Mouse (Mus musculus) leukemia stem cell, adult 10-12 weeks (primary cell): Measurements from ENCODE around the gene Olfr134. TPM values are rescaled to one million over a fixed set of nuclear protein-coding genes. Genes with fewer than 3 reads are reported as not detected.

Source experiments
- polyA plus RNA-seq: library from polyadenylated mRNA; stranded (reverse); fragments of >175 nt; gene quantifications from 2 replicates; pipeline ENCODE4 v1.2.3, GENCODE M21; 2012; ENCODE audit warnings: low replicate concordance

Gene Olfr134
- not detected in 2 replicates for polyA plus RNA-seq

GRCm38 (mm10) chr17:38171088-38171487 is at the start of gene Olfr134:
Olfr134 (plus strand) TSS chr17:38171388.

GRCm38 (mm10) chr17:38134426-38134825 is 36.8 kb upstream of the Olfr134 start, which contains the start of gene Olfr132:
Olfr132 (minus strand) TSS chr17:38134526.

GRCm38 (mm10) chr17:38144981-38145380 is 26.2 kb upstream of the Olfr134 start, which contains the start of gene Olfr133:
Olfr133 (plus strand) TSS chr17:38145281.

GRCm38 (mm10) chr17:38204035-38204434 is 32.8 kb downstream of the Olfr134 start, which contains the start of gene Olfr135:
Olfr135 (plus strand) TSS chr17:38204335.

Other genes with a start within 250 kb of the Olfr134 start
- gene Olfr761, start 218.3 kb upstream of the Olfr134 start, polyA plus RNA-seq: not detected in 2 replicates
- not detected in 2 replicates for gene Olfr129, start 111.3 kb upstream of the Olfr134 start, polyA plus RNA-seq
- gene Olfr130, start 107.5 kb upstream of the Olfr134 start, polyA plus RNA-seq: not detected in 2 replicates
- not detected in 2 replicates for gene Olfr131, start 82.7 kb upstream of the Olfr134 start, polyA plus RNA-seq
- not detected in 2 replicates for gene Olfr132, start 36.9 kb upstream of the Olfr134 start, polyA plus RNA-seq
- not detected in 2 replicates for gene Olfr133, start 26.1 kb upstream of the Olfr134 start, polyA plus RNA-seq
- not detected in 2 replicates for gene Olfr135, start 32.9 kb downstream of the Olfr134 start, polyA plus RNA-seq
- not detected in 2 replicates for gene Olfr138, start 89.6 kb downstream of the Olfr134 start, polyA plus RNA-seq
- gene Olfr137, start 136.2 kb downstream of the Olfr134 start, polyA plus RNA-seq: not detected in 2 replicates
- not detected in 2 replicates for gene Olfr136, start 158.4 kb downstream of the Olfr134 start, polyA plus RNA-seq
- gene Esp36, start 248.8 kb downstream of the Olfr134 start, polyA plus RNA-seq: not detected in 2 replicates